Mouse (Mus musculus): ENCODE measurements at regions not wholly inside any gene's neighbourhood (a gene's known extent, or its start where the extent isn't known, plus 50 kb on each side); places are given as distances from the start of the nearest gene placed in this dataset.

- Histone ChIP-seq H3K27me3 (ENCODE audit: control insufficient read depth, insufficient read depth, insufficient read length) (no peaks in the 10 kb centered on the region), H3K4me2 (ENCODE audit: low read depth) (no peak overlapping the region), H3K36me3 (ENCODE audit: control insufficient read depth, insufficient read depth) (no peaks in the 10 kb centered on the region), H3K4me3 (no peak overlapping the region), H3K79me2 (ENCODE audit: control insufficient read depth, insufficient read depth) (no peaks in the 10 kb centered on the region), H3ac (ENCODE audit: control insufficient read depth, insufficient read length) (no peak overlapping the region)
- no peak for TF ChIP-seq SRF (IDR thresholded peaks at IDR 0.05; ENCODE audit: control insufficient read depth, insufficient read length, low read depth)
- TF ChIP-seq POLR2A (IDR thresholded peaks at IDR 0.05; ENCODE audit: insufficient read length, low read depth), result no peak
- TF ChIP-seq MYOD1 (IDR thresholded peaks at IDR 0.05; ENCODE audit: control insufficient read depth in 1 of 3, insufficient read length in 2 of 3, low read depth in 2 of 3), result no peak
- no peak for TF ChIP-seq CEBPB (IDR thresholded peaks at IDR 0.05; ENCODE audit: insufficient read depth, poor library complexity, severe bottlenecking)
- no peak for TF ChIP-seq TCF12 (IDR thresholded peaks at IDR 0.05; ENCODE audit: insufficient read depth, poor library complexity, severe bottlenecking)
- TF ChIP-seq USF1 (IDR thresholded peaks at IDR 0.05; ENCODE audit: low read depth), result no peak
- TF ChIP-seq POLR2AphosphoS2 (IDR thresholded peaks at IDR 0.05; ENCODE audit: insufficient read length, low read depth), result no peak
- TF ChIP-seq REST (IDR thresholded peaks at IDR 0.05; ENCODE audit: insufficient read depth, insufficient read length), result no peak
- TF ChIP-seq E2F4 (IDR thresholded peaks at IDR 0.05; ENCODE audit: insufficient read depth), result no peak
- TF ChIP-seq TCF3 (IDR thresholded peaks at IDR 0.05; ENCODE audit: insufficient read length, low read depth), result no peak
- no peak for TF ChIP-seq MAX (IDR thresholded peaks at IDR 0.05; ENCODE audit: low read depth)
- no peak for TF ChIP-seq MYOG (IDR thresholded peaks at IDR 0.05; ENCODE audit: control insufficient read depth in 1 of 3, insufficient read depth in 1 of 3, insufficient read length in 2 of 3, low read depth in 2 of 3)
Measured at GRCm38 (mm10) chr2:169461491-169462039, 126.0 kb downstream of the Gm11011 start.

DNA sequence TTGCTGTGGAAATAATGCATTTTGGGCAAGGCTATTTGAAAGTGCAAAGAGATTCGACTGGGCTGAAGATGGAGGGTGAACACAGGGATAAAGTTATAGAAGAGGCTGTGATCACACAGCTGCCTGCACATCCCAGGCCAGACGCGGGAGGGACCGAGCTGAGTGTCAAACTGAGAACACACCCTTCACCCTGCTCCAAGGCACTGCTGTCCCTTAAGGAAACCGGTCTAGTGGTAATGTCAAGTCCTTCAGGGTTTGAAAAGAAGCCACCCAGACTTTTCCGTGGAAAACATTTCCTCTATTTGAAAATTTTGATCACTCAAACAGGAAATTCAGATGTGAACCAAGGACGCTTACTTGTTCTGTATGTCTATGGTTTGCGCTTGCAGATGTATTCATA, 134.6 kb downstream of the Gm11011 start:
- Histone ChIP-seq H3K36me3 (ENCODE audit: control insufficient read depth, insufficient read depth) (no peaks in the 10 kb centered on the region), H3K79me2 (ENCODE audit: control insufficient read depth, insufficient read depth) (no peaks in the 10 kb centered on the region), H3K4me2 (ENCODE audit: low read depth) (no peak overlapping the region), H3ac (ENCODE audit: control insufficient read depth, insufficient read length) (no peak overlapping the region), H3K4me3 (no peak overlapping the region), H3K27me3 (ENCODE audit: control insufficient read depth, insufficient read depth, insufficient read length) (no peaks in the 10 kb centered on the region)
- TF ChIP-seq POLR2A (IDR thresholded peaks at IDR 0.05; ENCODE audit: insufficient read length, low read depth), result no peak
- TF ChIP-seq TCF12 (IDR thresholded peaks at IDR 0.05; ENCODE audit: insufficient read depth, poor library complexity, severe bottlenecking), result no peak
- no peak for TF ChIP-seq MYOD1 (IDR thresholded peaks at IDR 0.05; ENCODE audit: control insufficient read depth in 1 of 3, insufficient read length in 2 of 3, low read depth in 2 of 3)
- TF ChIP-seq SRF (IDR thresholded peaks at IDR 0.05; ENCODE audit: control insufficient read depth, insufficient read length, low read depth), result no peak
- no peak for TF ChIP-seq REST (IDR thresholded peaks at IDR 0.05; ENCODE audit: insufficient read depth, insufficient read length)
- TF ChIP-seq USF1 (IDR thresholded peaks at IDR 0.05; ENCODE audit: low read depth), result no peak
- no peak for TF ChIP-seq MAX (IDR thresholded peaks at IDR 0.05; ENCODE audit: low read depth)
- TF ChIP-seq POLR2AphosphoS2 (IDR thresholded peaks at IDR 0.05; ENCODE audit: insufficient read length, low read depth), result no peak
- TF ChIP-seq MYOG (IDR thresholded peaks at IDR 0.05; ENCODE audit: control insufficient read depth in 1 of 3, insufficient read depth in 1 of 3, insufficient read length in 2 of 3, low read depth in 2 of 3), result no peak
- no peak for TF ChIP-seq E2F4 (IDR thresholded peaks at IDR 0.05; ENCODE audit: insufficient read depth)
- TF ChIP-seq TCF3 (IDR thresholded peaks at IDR 0.05; ENCODE audit: insufficient read length, low read depth), result no peak
- no peak for TF ChIP-seq CEBPB (IDR thresholded peaks at IDR 0.05; ENCODE audit: insufficient read depth, poor library complexity, severe bottlenecking)

GRCm38 (mm10) chr2:169450801-169451200, 136.7 kb downstream of the Gm11011 start:
- Histone ChIP-seq H3K79me2 (ENCODE audit: control insufficient read depth, insufficient read depth) (no peaks in the 10 kb centered on the region), H3ac (ENCODE audit: control insufficient read depth, insufficient read length) (no peak overlapping the region), H3K36me3 (ENCODE audit: control insufficient read depth, insufficient read depth) (no peaks in the 10 kb centered on the region), H3K4me2 (ENCODE audit: low read depth) (no peak overlapping the region), H3K27me3 (ENCODE audit: control insufficient read depth, insufficient read depth, insufficient read length) (no peaks in the 10 kb centered on the region), H3K4me3 (no peak overlapping the region)
- TF ChIP-seq E2F4 (IDR thresholded peaks at IDR 0.05; ENCODE audit: insufficient read depth) (no peak), USF1 (IDR thresholded peaks at IDR 0.05; ENCODE audit: low read depth) (no peak), TCF12 (IDR thresholded peaks at IDR 0.05; ENCODE audit: insufficient read depth, poor library complexity, severe bottlenecking) (no peak), POLR2A (IDR thresholded peaks at IDR 0.05; ENCODE audit: insufficient read length, low read depth) (no peak), POLR2AphosphoS2 (IDR thresholded peaks at IDR 0.05; ENCODE audit: insufficient read length, low read depth) (no peak), MYOD1 (IDR thresholded peaks at IDR 0.05; ENCODE audit: control insufficient read depth in 1 of 3, insufficient read length in 2 of 3, low read depth in 2 of 3) (no peak), MYOG (IDR thresholded peaks at IDR 0.05; ENCODE audit: control insufficient read depth in 1 of 3, insufficient read depth in 1 of 3, insufficient read length in 2 of 3, low read depth in 2 of 3) (no peak), CEBPB (IDR thresholded peaks at IDR 0.05; ENCODE audit: insufficient read depth, poor library complexity, severe bottlenecking) (no peak), SRF (IDR thresholded peaks at IDR 0.05; ENCODE audit: control insufficient read depth, insufficient read length, low read depth) (no peak), REST (IDR thresholded peaks at IDR 0.05; ENCODE audit: insufficient read depth, insufficient read length) (no peak), TCF3 (IDR thresholded peaks at IDR 0.05; ENCODE audit: insufficient read length, low read depth) (no peak), MAX (IDR thresholded peaks at IDR 0.05; ENCODE audit: low read depth) (no peak)

DNA sequence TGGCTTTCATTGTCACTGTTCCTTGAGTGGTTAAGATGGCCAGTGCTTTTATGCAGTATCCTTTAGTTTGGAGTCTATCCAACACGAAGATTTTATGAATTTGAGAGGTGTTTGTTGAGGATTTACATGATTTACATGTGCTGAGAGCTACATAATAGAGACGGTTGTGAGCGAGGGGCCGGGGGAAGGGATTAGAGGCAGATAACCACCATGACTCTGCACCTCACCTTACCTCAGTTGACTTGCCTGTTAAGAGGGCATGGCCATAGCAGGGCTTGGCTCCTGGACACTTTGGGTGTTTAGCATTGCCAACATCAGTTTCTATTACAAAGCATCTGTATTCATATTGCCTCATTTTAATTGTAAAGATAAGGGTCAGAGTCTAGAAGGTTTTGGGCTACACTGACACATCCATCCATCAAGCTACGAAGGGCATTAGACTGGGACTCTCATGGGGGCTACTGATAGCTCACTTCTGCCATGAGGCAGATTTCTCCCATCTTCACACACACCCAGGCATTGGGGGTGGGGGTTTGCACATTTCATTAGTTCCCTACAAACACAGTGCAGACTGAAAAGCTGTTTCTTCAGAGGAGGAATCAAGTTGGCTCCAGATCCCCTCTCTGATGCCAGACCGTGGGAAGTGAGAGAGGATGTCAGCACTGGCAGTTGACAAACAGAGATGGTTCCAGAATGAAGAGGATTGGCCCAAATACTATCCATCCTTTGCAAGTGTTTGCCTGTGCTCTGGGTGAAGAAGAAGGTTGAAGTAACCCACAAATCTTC, 139.9 kb downstream of the Gm11011 start:
- Histone ChIP-seq H3K36me3 (ENCODE audit: control insufficient read depth, insufficient read depth) (no peaks in the 10 kb centered on the region), H3K4me2 (ENCODE audit: low read depth) (no peak overlapping the region), H3ac (ENCODE audit: control insufficient read depth, insufficient read length) (no peak overlapping the region), H3K27me3 (ENCODE audit: control insufficient read depth, insufficient read depth, insufficient read length) (no peaks in the 10 kb centered on the region), H3K4me3 (no peak overlapping the region), H3K79me2 (ENCODE audit: control insufficient read depth, insufficient read depth) (no peaks in the 10 kb centered on the region)
- TF ChIP-seq MYOD1 (IDR thresholded peaks at IDR 0.05; ENCODE audit: control insufficient read depth in 1 of 3, insufficient read length in 2 of 3, low read depth in 2 of 3) (no peak), MAX (IDR thresholded peaks at IDR 0.05; ENCODE audit: low read depth) (no peak), TCF12 (IDR thresholded peaks at IDR 0.05; ENCODE audit: insufficient read depth, poor library complexity, severe bottlenecking) (no peak), REST (IDR thresholded peaks at IDR 0.05; ENCODE audit: insufficient read depth, insufficient read length) (no peak), POLR2A (IDR thresholded peaks at IDR 0.05; ENCODE audit: insufficient read length, low read depth) (no peak), POLR2AphosphoS2 (IDR thresholded peaks at IDR 0.05; ENCODE audit: insufficient read length, low read depth) (no peak), SRF (IDR thresholded peaks at IDR 0.05; ENCODE audit: control insufficient read depth, insufficient read length, low read depth) (no peak), TCF3 (IDR thresholded peaks at IDR 0.05; ENCODE audit: insufficient read length, low read depth) (no peak), MYOG (IDR thresholded peaks at IDR 0.05; ENCODE audit: control insufficient read depth in 1 of 3, insufficient read depth in 1 of 3, insufficient read length in 2 of 3, low read depth in 2 of 3) (no peak), CEBPB (IDR thresholded peaks at IDR 0.05; ENCODE audit: insufficient read depth, poor library complexity, severe bottlenecking) (no peak), USF1 (IDR thresholded peaks at IDR 0.05; ENCODE audit: low read depth) (no peak), E2F4 (IDR thresholded peaks at IDR 0.05; ENCODE audit: insufficient read depth) (no peak)

Data from myocyte (in vitro differentiated cells).